Mouse (Mus musculus) c-Kit-positive CD71-positive TER-119-negative erythroid progenitor cells, embryonic 14.5 days (primary cell): ENCODE measurements around the gene Kdelr3.

Experiments used
- DNase-seq: peaks from one replicate; pipeline ENCODE4 v3.0.0-alpha.2; 2013; ENCODE audit warnings: low read depth

Gene Kdelr3

GRCm38 (mm10) chr15:79516171-79517096 is at the start of gene Kdelr3:
Kdelr3 (plus strand) TSS chr15:79516411.
- DNase-seq = no peak

GRCm38 (mm10) chr15:79466601-79467286 is 49.5 kb upstream of the Kdelr3 start:
- peak; percentile 54 for DNase-seq

- DNase-seq = no peak
Measured at GRCm38 (mm10) chr15:79469577-79469976, 46.6 kb upstream of the Kdelr3 start.

GRCm38 (mm10) chr15:79470583-79470982 is 45.6 kb upstream of the Kdelr3 start:
- no peak for DNase-seq

GRCm38 (mm10) chr15:79471095-79471494 is 45.1 kb upstream of the Kdelr3 start:
- DNase-seq = no peak

- DNase-seq = no peak
Measured at GRCm38 (mm10) chr15:79473042-79473441, 43.2 kb upstream of the Kdelr3 start.

GRCm38 (mm10) chr15:79473638-79474355 is 42.4 kb upstream of the Kdelr3 start:
- DNase-seq = no peak

GRCm38 (mm10) chr15:79477227-79477626 is 39.0 kb upstream of the Kdelr3 start:
- no peak for DNase-seq

GRCm38 (mm10) chr15:79481181-79481688 is 35.0 kb upstream of the Kdelr3 start:
- DNase-seq = no peak

- DNase-seq = no peak
Measured at GRCm38 (mm10) chr15:79489463-79489862, 26.7 kb upstream of the Kdelr3 start.

- no peak for DNase-seq
Measured at GRCm38 (mm10) chr15:79493527-79493926, 22.7 kb upstream of the Kdelr3 start.

GRCm38 (mm10) chr15:79500110-79500509 is 16.1 kb upstream of the Kdelr3 start:
- DNase-seq = no peak

GRCm38 (mm10) chr15:79502891-79503341 is 13.3 kb upstream of the Kdelr3 start:
- no peak for DNase-seq

- DNase-seq = no peak
Measured at GRCm38 (mm10) chr15:79503438-79503837, 12.8 kb upstream of the Kdelr3 start.

GRCm38 (mm10) chr15:79504707-79505452 is 11.3 kb upstream of the Kdelr3 start, which contains the start of gene Kcnj4:
Kcnj4 (minus strand) TSS chr15:79505241.
- no peak for DNase-seq

GRCm38 (mm10) chr15:79505616-79506283 is 10.5 kb upstream of the Kdelr3 start:
- no peak for DNase-seq

GRCm38 (mm10) chr15:79506460-79506859 is 9.8 kb upstream of the Kdelr3 start:
- no peak for DNase-seq

- DNase-seq = no peak
Measured at GRCm38 (mm10) chr15:79507055-79507828, 9.0 kb upstream of the Kdelr3 start.

GRCm38 (mm10) chr15:79509998-79510397 is 6.2 kb upstream of the Kdelr3 start:
- DNase-seq = no peak

- DNase-seq = no peak
Measured at GRCm38 (mm10) chr15:79510425-79510824, 5.8 kb upstream of the Kdelr3 start.
